Mouse (Mus musculus) heart, postnatal 36 days (tissue): Measurements from ENCODE around the gene Tnip1. TPM values are rescaled to one million over a fixed set of nuclear protein-coding genes. Genes with fewer than 3 reads are reported as not detected.

ENCODE experiments used
- DNase-seq, 2 experiments: peaks; one replicate each; pipeline ENCODE4 v3.0.0; 2021 to 2022
- intact Hi-C: fragments of 180-260 bp; cut with DNase I; formaldehyde crosslinking; loops from one replicate; pipeline ENCODE4 v1.15.1; 2025
- total RNA-seq, 2 experiments: library from RNA; stranded (reverse); gene quantifications; 2 replicates each; pipeline ENCODE4 v1.2.3; 2021

Gene Tnip1
- total RNA-seq = 10 to 100 TPM; 29.2 to 29.4 TPM

- intact Hi-C loops = no loop called here
- DNase-seq = peak in 1 of 2 experiments; percentile 39
Measured at GRCm38 (mm10) chr11:54962810-54963209, at the start of gene Tnip1. Tnip1 (minus strand) TSS chr11:54962917.

- no peak for DNase-seq
- intact Hi-C loops = no loop called here
Measured at GRCm38 (mm10) chr11:55011440-55011839, 48.7 kb upstream of the Tnip1 start.

GRCm38 (mm10) chr11:55008230-55008629 is 45.5 kb upstream of the Tnip1 start:
- intact Hi-C loops = no loop called here
- no peak for DNase-seq

GRCm38 (mm10) chr11:55005684-55006083 is 43.0 kb upstream of the Tnip1 start:
- intact Hi-C loops = no loop called here
- DNase-seq = no peak

GRCm38 (mm10) chr11:55004970-55005502 is 42.3 kb upstream of the Tnip1 start:
- intact Hi-C loops = no loop called here
- no peak for DNase-seq

GRCm38 (mm10) chr11:54998708-54999107 is 36.0 kb upstream of the Tnip1 start:
- intact Hi-C loops = loop anchor here (1.0 to 5.0 kb wide), 3 partner anchors 41 to 159 kb away; no protein-coding TSS in a partner anchor
- DNase-seq = no peak

- DNase-seq = peak; percentile 65 to 66
- intact Hi-C loops = loop anchor here (1.0 to 5.0 kb wide), 3 partner anchors 41 to 159 kb away; no protein-coding TSS in a partner anchor
Measured at GRCm38 (mm10) chr11:54998284-54998683, 35.6 kb upstream of the Tnip1 start.

- no peak for DNase-seq
- intact Hi-C loops = loop anchor here (5.0 kb wide), 1 partner anchor 161 kb away; no protein-coding TSS in a partner anchor
Measured at GRCm38 (mm10) chr11:54996176-54996575, 33.5 kb upstream of the Tnip1 start.

GRCm38 (mm10) chr11:54989920-54990319 is 27.2 kb upstream of the Tnip1 start:
- intact Hi-C loops = loop anchor here (5.0 kb wide), 1 partner anchor 288 kb away; no protein-coding TSS in a partner anchor
- DNase-seq = no peak

- intact Hi-C loops = loop anchor here (5.0 kb wide), 1 partner anchor 287 kb away; no protein-coding TSS in a partner anchor
- DNase-seq = no peak
Measured at GRCm38 (mm10) chr11:54988754-54989349, 26.1 kb upstream of the Tnip1 start.

GRCm38 (mm10) chr11:54987974-54988373 is 25.3 kb upstream of the Tnip1 start:
- peak in 1 of 2 experiments; percentile 60 for DNase-seq
- intact Hi-C loops = loop anchor here (5.0 kb wide), 1 partner anchor 286 kb away; no protein-coding TSS in a partner anchor

- DNase-seq = no peak
- intact Hi-C loops = loop anchor here (5.0 kb wide), 1 partner anchor 283 kb away; no protein-coding TSS in a partner anchor
Measured at GRCm38 (mm10) chr11:54985086-54985485, 22.4 kb upstream of the Tnip1 start.

- no peak for DNase-seq
- intact Hi-C loops = loop anchor here (1.0 kb wide), 2 partner anchors 54 to 105 kb away; no protein-coding TSS in a partner anchor
Measured at GRCm38 (mm10) chr11:54984581-54984980, 21.9 kb upstream of the Tnip1 start.

GRCm38 (mm10) chr11:54984085-54984484 is 21.4 kb upstream of the Tnip1 start:
- peak; percentile 78 to 88 for DNase-seq
- intact Hi-C loops = loop anchor here (1.0 kb wide), 2 partner anchors 54 to 105 kb away; no protein-coding TSS in a partner anchor

GRCm38 (mm10) chr11:54982520-54982919 is 19.8 kb upstream of the Tnip1 start:
- DNase-seq = no peak
- intact Hi-C loops = no loop called here

- no peak for DNase-seq
- intact Hi-C loops = no loop called here
Measured at GRCm38 (mm10) chr11:54981630-54982029, 18.9 kb upstream of the Tnip1 start.

GRCm38 (mm10) chr11:54977385-54977937 is 14.7 kb upstream of the Tnip1 start:
- DNase-seq = no peak
- intact Hi-C loops = no loop called here

GRCm38 (mm10) chr11:54976351-54976750 is 13.6 kb upstream of the Tnip1 start:
- DNase-seq = no peak

GRCm38 (mm10) chr11:54975756-54976155 is 13.0 kb upstream of the Tnip1 start:
- intact Hi-C loops = no loop called here

More at GRCm38 (mm10) chr11:54976351-54976750, 13.6 kb upstream of the Tnip1 start:
- intact Hi-C loops = no loop called here

GRCm38 (mm10) chr11:54975340-54975739 is 12.6 kb upstream of the Tnip1 start:
- no peak for DNase-seq
- intact Hi-C loops = no loop called here

More at GRCm38 (mm10) chr11:54975756-54976155, 13.0 kb upstream of the Tnip1 start:
- no peak for DNase-seq

- no peak for DNase-seq
- intact Hi-C loops = no loop called here
Measured at GRCm38 (mm10) chr11:54974639-54975038, 11.9 kb upstream of the Tnip1 start.
